Mouse (Mus musculus) heart, postnatal 0 days (tissue): ENCODE measurements around the gene Eps15l1.

Experiments used
- CTCF ChIP-seq: IDR thresholded peaks from 2 replicates; pipeline ENCODE4 v1.5.1; 2016; ENCODE audit warnings: antibody characterized with exemption, control low read depth, low read depth
- EP300 ChIP-seq: IDR thresholded peaks from 2 replicates; pipeline ENCODE4 v1.6.1; 2016; ENCODE audit warnings: antibody characterized with exemption, low read depth

DNA sequence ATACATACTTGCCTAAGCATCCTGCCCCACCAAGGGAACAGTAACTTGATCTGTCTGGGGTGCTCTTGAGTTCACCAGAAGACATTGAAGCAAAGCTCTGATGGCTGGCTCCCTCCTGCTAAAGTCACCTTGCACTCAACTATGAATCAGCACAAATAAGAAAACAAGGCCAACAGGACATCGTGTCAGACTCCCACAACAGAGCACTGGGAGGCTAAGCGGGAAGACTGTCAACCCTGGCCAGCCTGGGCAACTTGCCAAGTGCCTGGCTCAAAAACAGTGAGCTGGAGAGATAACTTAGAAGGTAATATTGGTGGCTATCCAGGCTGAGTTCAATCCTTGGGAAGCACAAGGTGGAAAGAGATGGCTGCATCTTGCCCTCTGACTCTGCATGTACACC, 13.7 kb upstream of the Eps15l1 start:
- TF ChIP-seq CTCF (no peak), EP300 (no peak)
